Mouse (Mus musculus): ENCODE measurements around the gene Iqgap1.

GRCm38 (mm10) chr7:80743920-80744630, 81.7 kb downstream of the Iqgap1 start:
- TF ChIP-seq CTCF (IDR thresholded peaks at IDR 0.05) (no peak), EP300 (IDR thresholded peaks at IDR 0.05; ENCODE audit: insufficient read depth, low read depth, low read length) (no peak), POLR2A (IDR thresholded peaks at IDR 0.05; ENCODE audit: insufficient read depth, low read depth, low read length) (no peak)
